ENCODE assay signal across 11 mouse cellular contexts in the genomic region with DNA sequence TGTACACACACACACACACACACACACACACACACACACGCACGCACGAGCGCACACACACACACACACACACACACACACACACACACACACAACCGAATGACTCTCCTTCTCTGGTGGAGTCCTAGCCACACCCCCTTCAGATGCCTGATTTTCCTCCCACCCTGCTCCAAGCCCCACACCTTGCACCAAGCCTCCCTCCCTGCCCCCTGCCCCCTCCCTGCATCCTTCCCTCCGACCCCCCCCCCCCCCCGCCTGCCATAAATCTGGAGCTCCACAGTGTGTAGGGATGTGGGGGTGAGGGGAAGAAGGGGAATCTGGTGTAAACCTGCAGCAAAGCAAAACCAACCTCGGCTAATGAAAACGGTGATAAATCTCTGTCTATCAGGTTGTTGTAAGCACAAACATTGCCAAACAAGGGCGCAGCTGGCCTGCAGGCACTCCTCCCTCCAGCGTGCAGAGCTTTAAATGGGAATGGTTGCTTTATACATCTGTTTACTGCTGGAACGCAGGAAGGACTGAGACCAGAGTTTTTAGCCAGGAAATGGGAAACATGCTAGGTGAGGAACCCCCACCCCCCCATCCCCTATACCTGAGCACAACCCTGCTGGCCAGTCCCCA. TPM values are rescaled to one million over a fixed set of nuclear protein-coding genes. Genes with fewer than 3 reads are reported as not detected.
DNase-seq lines count a peak whose midpoint lies in the region; ATAC-seq and TF ChIP-seq lines count a peak whose summit lies in the region.
"Had no signal": no experiment of that assay in that cellular context is flagged by ENCODE, and none has a peak within 500 bp of the region (broad histone marks: within the 10 kb centered on the region; RNA-seq: fewer than 3 reads in every experiment).

No protein-coding gene starts in this region.

- no peaks in the 10 kb centered on the region for H3K9me3 ChIP-seq in hindbrain, embryonic 13.5 days
- no peaks in the 10 kb centered on the region for H3K9me3 ChIP-seq in hindbrain, embryonic 12.5 days (replicated peaks)
- 0 out of 2 replicates have a peak, but pooled peaks cover 4% of the 10 kb centered on the region for H3K9me3 ChIP-seq in kidney, embryonic 14.5 days (ENCODE audit: control insufficient read depth, low read length)
- no peaks in the 10 kb centered on the region for H3K9me3 ChIP-seq in neural tube, embryonic 14.5 days (ENCODE audit: control insufficient read depth, low read length)
- no peaks in the 10 kb centered on the region for H3K9me3 ChIP-seq in liver, postnatal 0 days (ENCODE audit: low read length)
- H3K9me3 ChIP-seq: liver, embryonic 13.5 days had no signal

- H3K4me3 ChIP-seq in hindbrain, embryonic 13.5 days, result no peak overlapping the region
- no peak overlapping the region for H3K4me3 ChIP-seq in hindbrain, embryonic 12.5 days
- no peak overlapping the region for H3K4me3 ChIP-seq in kidney, embryonic 14.5 days (ENCODE audit: low read length)
- no peak overlapping the region for H3K4me3 ChIP-seq in neural tube, embryonic 14.5 days (ENCODE audit: low read depth, low read length)
- no peak overlapping the region for H3K4me3 ChIP-seq in liver, postnatal 0 days (ENCODE audit: low read depth, low read length)
- H3K4me3 ChIP-seq: liver, embryonic 13.5 days had no signal

- intact Hi-C loops in left cerebral cortex, postnatal 10 days (cut with DNase I), result no loop called here

- ATAC-seq in hindbrain, embryonic 13.5 days (ENCODE audit: low FRiP score), result peak; percentile 57; the same call in 1 of the 2 replicates
- no peak for ATAC-seq in hindbrain, embryonic 12.5 days (ENCODE audit: low FRiP score)
- peak; percentile 76 for ATAC-seq in kidney, embryonic 14.5 days (ENCODE audit: low FRiP score, low TSS enrichment)
- peak; percentile 51; the same call in 1 of the 2 replicates for ATAC-seq in neural tube, embryonic 14.5 days (ENCODE audit: low read depth)
- ATAC-seq in liver, postnatal 0 days, result no peak
- no peak for ATAC-seq in frontal cortex, adult (ENCODE audit: low TSS enrichment)

- no peak overlapping the region for H3K4me2 ChIP-seq in hindbrain, embryonic 13.5 days
- H3K4me2 ChIP-seq in hindbrain, embryonic 12.5 days (replicated peaks), result no peak overlapping the region
- no peak overlapping the region for H3K4me2 ChIP-seq in kidney, embryonic 14.5 days (replicated peaks; ENCODE audit: low read depth, low read length)
- no peak overlapping the region for H3K4me2 ChIP-seq in neural tube, embryonic 14.5 days (ENCODE audit: low read depth, low read length)
- H3K4me2 ChIP-seq in liver, postnatal 0 days (ENCODE audit: low read depth, low read length), result no peak overlapping the region
- H3K4me2 ChIP-seq: liver, embryonic 13.5 days had no signal

- no peak overlapping the region for H3K27ac ChIP-seq in hindbrain, embryonic 13.5 days
- H3K27ac ChIP-seq in hindbrain, embryonic 12.5 days, result no peak overlapping the region
- H3K27ac ChIP-seq in kidney, embryonic 14.5 days (ENCODE audit: low read depth, low read length), result no peak overlapping the region
- H3K27ac ChIP-seq in neural tube, embryonic 14.5 days (ENCODE audit: low read depth, low read length), result no peak overlapping the region
- H3K27ac ChIP-seq in liver, postnatal 0 days (ENCODE audit: low read depth), result no peak overlapping the region
- H3K27ac ChIP-seq: liver, embryonic 13.5 days had no signal

- H3K4me1 ChIP-seq in hindbrain, embryonic 13.5 days (replicated peaks), result peaks cover 5% of the 10 kb centered on the region; the same call in 1 of the 2 replicates
- peaks cover 6% of the 10 kb centered on the region; the same call in 1 of the 2 replicates for H3K4me1 ChIP-seq in hindbrain, embryonic 12.5 days
- H3K4me1 ChIP-seq in kidney, embryonic 14.5 days (ENCODE audit: control insufficient read depth, insufficient read depth, low read length), result peaks cover 10% of the 10 kb centered on the region
- H3K4me1 ChIP-seq in neural tube, embryonic 14.5 days (ENCODE audit: control insufficient read depth, insufficient read depth, low read length), result no peaks in the 10 kb centered on the region
- no peaks in the 10 kb centered on the region for H3K4me1 ChIP-seq in liver, postnatal 0 days (ENCODE audit: insufficient read depth)
- H3K4me1 ChIP-seq: liver, embryonic 13.5 days had no signal

- no peaks in the 10 kb centered on the region for H3K27me3 ChIP-seq in hindbrain, embryonic 13.5 days
- no peaks in the 10 kb centered on the region for H3K27me3 ChIP-seq in hindbrain, embryonic 12.5 days
- H3K27me3 ChIP-seq in kidney, embryonic 14.5 days (ENCODE audit: control insufficient read depth, insufficient read depth, low read length), result no peaks in the 10 kb centered on the region
- H3K27me3 ChIP-seq in neural tube, embryonic 14.5 days (ENCODE audit: control insufficient read depth, insufficient read depth, low read length), result no peaks in the 10 kb centered on the region
- no peaks in the 10 kb centered on the region for H3K27me3 ChIP-seq in liver, postnatal 0 days (ENCODE audit: insufficient read depth, low read length)
- H3K27me3 ChIP-seq: liver, embryonic 13.5 days had no signal

- no peak for TF ChIP-seq CTCF in liver, postnatal 0 days (IDR thresholded peaks at IDR 0.05; ENCODE audit: low read depth)

- WGBS in hindbrain, embryonic 13.5 days, result 48% methylated on average over 10 of the region's 12 CpGs
- WGBS in hindbrain, embryonic 12.5 days, result 29% methylated on average over 7 of the region's 12 CpGs
- WGBS in kidney, embryonic 14.5 days, result 18% methylated on average over 7 of the region's 12 CpGs
- WGBS in neural tube, embryonic 14.5 days, result 24% methylated on average over 7 of the region's 12 CpGs
- 47% methylated on average over 9 of the region's 12 CpGs for WGBS in liver, postnatal 0 days (ENCODE audit: insufficient replicate concordance)

- DNase-seq in embryo, embryonic 9.5 days (ENCODE audit: extremely low spot score), result peak; percentile 29
- DNase-seq in liver, postnatal 0 days, result no peak
- no peak for DNase-seq in left cerebral cortex, postnatal 10 days (ENCODE audit: extremely low spot score in 1 of 2, low spot score in 2 of 2)
- DNase-seq: cerebellum, adult 8-10 months; heart, adult 18-20 months; liver, embryonic 13.5 days had no signal

- H3K9ac ChIP-seq in hindbrain, embryonic 13.5 days, result no peak overlapping the region
- no peak overlapping the region for H3K9ac ChIP-seq in hindbrain, embryonic 12.5 days
- H3K9ac ChIP-seq in kidney, embryonic 14.5 days (ENCODE audit: low read depth, low read length), result no peak overlapping the region
- no peak overlapping the region for H3K9ac ChIP-seq in neural tube, embryonic 14.5 days (replicated peaks; ENCODE audit: low read depth, low read length)
- no peak overlapping the region for H3K9ac ChIP-seq in liver, postnatal 0 days (replicated peaks)
- H3K9ac ChIP-seq: liver, embryonic 13.5 days had no signal

- TF ChIP-seq EP300 in liver, postnatal 0 days (IDR thresholded peaks at IDR 0.05; ENCODE audit: low read depth), result no peak

- no peaks in the 10 kb centered on the region for H3K36me3 ChIP-seq in hindbrain, embryonic 13.5 days
- H3K36me3 ChIP-seq in hindbrain, embryonic 12.5 days, result no peaks in the 10 kb centered on the region
- no peaks in the 10 kb centered on the region for H3K36me3 ChIP-seq in kidney, embryonic 14.5 days (ENCODE audit: control insufficient read depth, insufficient read depth, low read length)
- no peaks in the 10 kb centered on the region for H3K36me3 ChIP-seq in neural tube, embryonic 14.5 days (ENCODE audit: control insufficient read depth, insufficient read depth, low read length)
- no peaks in the 10 kb centered on the region for H3K36me3 ChIP-seq in liver, postnatal 0 days (replicated peaks; ENCODE audit: insufficient read depth, low read length)
- H3K36me3 ChIP-seq: liver, embryonic 13.5 days had no signal

RNA-seq across cellular contexts. Expression of gene Foxp4, which starts 41.5 kb away (rescaled TPM):
- polyA plus RNA-seq in hindbrain, embryonic 13.5 days (2015; fragmentation: Nextera tagmentation; extraction: Ambion mirVana), result 19.6 and 19.9 TPM in 2 replicates
- polyA plus RNA-seq in hindbrain, embryonic 12.5 days (2016; fragmentation: Nextera tagmentation; extraction: Ambion mirVana), result 40.6 and 41.7 TPM in 2 replicates
- 23.9 and 25.4 TPM in 2 replicates for polyA plus RNA-seq in kidney, embryonic 14.5 days (2014; fragmentation: Nextera tagmentation; extraction: Ambion mirVana)
- polyA plus RNA-seq in neural tube, embryonic 14.5 days (2014; fragmentation: Nextera tagmentation; extraction: Ambion mirVana), result 28.7 and 29.1 TPM in 2 replicates
- polyA plus RNA-seq in liver, postnatal 0 days (2015; fragmentation: Nextera tagmentation; extraction: Ambion mirVana), result 5.9 and 6.2 TPM in 2 replicates
- 10 to 100 TPM; 52.3 to 53.9 TPM for total RNA-seq in left cerebral cortex, postnatal 10 days (2021)

Comparison
In these comparisons a context has a peak if more than half of its experiments do, and no peak if none do; other contexts are left out.
1. ATAC-seq: peak in hindbrain, embryonic 13.5 days (single experiment), kidney, embryonic 14.5 days (single experiment) and neural tube, embryonic 14.5 days (single experiment); none in hindbrain, embryonic 12.5 days (single experiment), liver, postnatal 0 days (single experiment) and frontal cortex, adult (single experiment).